Comparison of ENCODE assay signal across 8 mouse cellular contexts in genomic region chr11:83271151-83271950, GRCm38 (mm10). TPM values are rescaled to one million over a fixed set of nuclear protein-coding genes. Genes with fewer than 3 reads are reported as not detected.
A peak's percentile ranks its signal among the peaks of the same experiment; 100 is the strongest.
DNase-seq lines count a peak whose midpoint lies in the region; ATAC-seq lines count a peak whose summit lies in the region.

No protein-coding gene starts in this region.

- H3K9ac ChIP-seq in hindbrain, embryonic 13.5 days, result peak overlapping the region; percentile 75

- peak; percentile 91 for ATAC-seq in hindbrain, embryonic 13.5 days (ENCODE audit: low FRiP score)

- peak overlapping the region; percentile 50 for H3K4me3 ChIP-seq in hindbrain, embryonic 13.5 days

- WGBS in hindbrain, embryonic 13.5 days, result under 1% methylated on average over 26 of the region's 26 CpGs

- peak overlapping the region; percentile 85 for H3K27ac ChIP-seq in hindbrain, embryonic 13.5 days

- peak; percentile 87 for DNase-seq in NIH3T3 (ENCODE audit: low read depth)
- DNase-seq in cerebellum, adult 9-11 months, result peak; percentile 89
- peak; percentile 72 to 85 for DNase-seq in frontal cortex, postnatal 10 days (ENCODE audit: low spot score in 2 of 2)
- DNase-seq in layer of hippocampus, postnatal 25 days (ENCODE audit: extremely low spot score in 1 of 2, low spot score in 1 of 2), result peak; percentile 59 to 61
- peak; percentile 78 for DNase-seq in lung, postnatal 25 days (ENCODE audit: low spot score)
- DNase-seq in retina, embryonic 14.5 days (ENCODE audit: low spot score), result peak; percentile 87
- DNase-seq in thymus, postnatal 4 days, result peak; percentile 89

- H3K27me3 ChIP-seq in hindbrain, embryonic 13.5 days, result no peaks in the 10 kb centered on the region

- H3K36me3 ChIP-seq in hindbrain, embryonic 13.5 days, result no peaks in the 10 kb centered on the region

- H3K4me2 ChIP-seq in hindbrain, embryonic 13.5 days, result peak overlapping the region; percentile 59

- H3K4me1 ChIP-seq in hindbrain, embryonic 13.5 days (replicated peaks), result peaks cover 3% of the 10 kb centered on the region

- H3K9me3 ChIP-seq in hindbrain, embryonic 13.5 days, result no peaks in the 10 kb centered on the region

RNA-seq across cellular contexts. Expression of gene Slfn14, which starts 15.2 kb away (rescaled TPM):
- polyA plus RNA-seq in hindbrain, embryonic 13.5 days (2015; fragmentation: Nextera tagmentation; extraction: Ambion mirVana), result 0.04 and 0.17 TPM in 2 replicates
- not detected for total RNA-seq in layer of hippocampus, postnatal 25 days (2021)

RNA-seq across cellular contexts. Expression of gene Ap2b1, which starts 27.5 kb away (rescaled TPM):
- 111 and 114 TPM in 2 replicates for polyA plus RNA-seq in hindbrain, embryonic 13.5 days (2015; fragmentation: Nextera tagmentation; extraction: Ambion mirVana)
- 100 to 1,000 TPM; 370 TPM for total RNA-seq in layer of hippocampus, postnatal 25 days (2021)

RNA-seq across cellular contexts. Expression of gene Pex12, which starts 31.0 kb away (rescaled TPM):
- 16.8 and 18.3 TPM in 2 replicates for polyA plus RNA-seq in hindbrain, embryonic 13.5 days (2015; fragmentation: Nextera tagmentation; extraction: Ambion mirVana)
- total RNA-seq in layer of hippocampus, postnatal 25 days (2021), result 10 to 100 TPM; 11.3 to 18.1 TPM

Comparison
In these comparisons a context has a peak if more than half of its experiments do, and no peak if none do; other contexts are left out.
1. Peak in every context shown above with its lines: DNase-seq, ATAC-seq, H3K4me3 ChIP-seq and H3K27ac ChIP-seq.